Mouse (Mus musculus): ENCODE measurements around the gene 8030411F24Rik. TPM values are rescaled to one million over a fixed set of nuclear protein-coding genes. Genes with fewer than 3 reads are reported as not detected.
"Not testable (repeated sequence)": the region's sequence is repeated elsewhere in the genome, so short reads cannot be mapped to it uniquely, and the experiment has no call there.

Gene 8030411F24Rik
- polyA plus RNA-seq (2012; rRNA removed) = not detected in 2 replicates

GRCm38 (mm10) chr2:148781709-148782108 is at the start of gene 8030411F24Rik:
Gene 8030411F24Rik (plus strand): TSS chr2:148782009.
- DNase-seq (ENCODE audit: low spot score) = no peak

GRCm38 (mm10) chr2:148732327-148733000 is 49.3 kb upstream of the 8030411F24Rik start, which contains the start of gene Napb:
Gene Napb (minus strand): TSS chr2:148732467.
- peak; percentile 81 for DNase-seq (ENCODE audit: low spot score)

DNA sequence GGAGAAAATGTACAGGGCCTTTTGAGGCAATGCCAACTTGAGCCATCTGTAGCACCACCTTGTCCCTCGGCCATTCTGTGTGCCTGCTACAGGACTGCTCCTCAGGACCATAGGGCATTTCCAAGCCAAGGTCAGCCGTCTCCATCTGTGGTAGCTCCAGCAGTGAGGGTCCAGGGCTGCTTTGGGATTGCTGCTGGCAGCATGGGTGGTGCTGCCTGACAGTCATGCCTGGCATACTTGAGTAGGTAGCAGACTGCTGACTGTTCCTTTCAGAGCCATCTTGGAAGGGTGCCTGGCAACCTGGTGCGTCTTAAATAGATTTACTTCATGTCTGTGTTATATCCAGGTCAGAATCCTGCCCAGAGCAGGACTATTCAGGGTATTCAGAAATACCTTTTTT is 38.8 kb upstream of the 8030411F24Rik start:
- DNase-seq (ENCODE audit: low spot score) = no peak

GRCm38 (mm10) chr2:148743846-148744407 is 37.9 kb upstream of the 8030411F24Rik start:
- DNase-seq (ENCODE audit: low spot score) = no peak

GRCm38 (mm10) chr2:148750058-148750457 is 31.8 kb upstream of the 8030411F24Rik start, which contains the start of gene Cstl1:
Gene Cstl1 (plus strand): TSS chr2:148750358.
- no peak for DNase-seq (ENCODE audit: low spot score)

- DNase-seq (ENCODE audit: low spot score) = peak; percentile 23
These were observed 29.7 kb upstream of the 8030411F24Rik start for GRCm38 (mm10) chr2:148751893-148752813.

- no peak for DNase-seq (ENCODE audit: low spot score)
These were observed 27.4 kb upstream of the 8030411F24Rik start for GRCm38 (mm10) chr2:148754310-148754846.

DNA sequence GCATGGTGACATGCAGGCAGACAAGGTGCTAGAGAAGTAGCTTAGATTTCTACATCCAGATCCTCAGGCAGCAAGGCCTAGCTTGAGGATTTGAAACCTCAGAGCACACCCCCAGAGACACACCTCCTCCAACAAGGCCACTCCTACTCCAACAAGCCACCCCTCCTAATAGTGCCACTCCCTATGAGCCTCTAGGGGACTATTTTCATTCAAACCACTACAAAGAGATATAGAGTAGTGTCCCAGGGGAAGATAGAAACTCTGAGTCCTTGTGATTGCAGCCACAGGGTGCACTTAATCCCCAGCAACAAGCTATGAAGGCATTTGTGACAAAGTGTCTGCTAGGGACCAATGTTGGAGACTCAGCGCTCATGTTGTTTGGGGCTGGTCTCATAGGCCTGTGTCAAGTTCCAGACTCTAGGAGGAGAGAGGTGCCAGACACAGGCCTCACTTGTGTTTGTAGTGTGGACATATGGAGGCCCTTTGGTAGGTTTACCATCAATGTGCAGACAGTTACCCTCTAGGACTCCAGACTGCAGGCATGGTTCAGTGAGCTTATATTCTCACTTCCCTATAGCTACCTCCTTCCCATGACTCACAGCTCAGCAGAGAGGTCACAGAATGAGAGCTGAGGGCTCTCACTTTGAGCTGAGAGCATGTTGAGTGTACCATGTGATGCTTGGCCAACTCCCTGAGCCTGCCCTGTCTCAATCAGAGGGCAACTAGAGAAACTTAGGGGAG is 18.0 kb upstream of the 8030411F24Rik start:
- no peak for DNase-seq (ENCODE audit: low spot score)

GRCm38 (mm10) chr2:148771397-148771796 is 10.4 kb upstream of the 8030411F24Rik start, which contains the start of gene Cst11:
Gene Cst11 (minus strand): TSS chr2:148771497.
- not testable (repeated sequence) for DNase-seq (ENCODE audit: low spot score)

DNA sequence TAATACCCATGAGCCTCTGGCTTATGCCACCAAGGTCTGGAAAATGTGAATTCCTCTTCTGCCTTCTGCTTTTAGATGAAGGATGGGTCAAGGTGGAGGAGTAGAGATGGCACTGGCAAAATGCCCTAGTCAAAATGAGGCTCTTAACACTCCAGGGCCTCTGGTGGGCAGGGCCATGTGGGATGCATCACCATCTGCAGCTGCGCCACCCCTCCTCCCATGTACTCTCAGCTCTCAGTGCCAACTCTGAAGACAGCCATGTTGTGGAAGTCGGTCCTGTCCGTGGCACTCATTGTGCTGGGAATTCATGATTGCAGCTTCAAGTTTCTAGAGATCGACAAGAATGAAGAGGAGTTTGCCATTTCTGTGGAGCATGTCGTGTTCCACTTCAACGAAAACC is 7.3 kb downstream of the 8030411F24Rik start, which contains the start of gene Cst12:
Gene Cst12, plus strand, starts transcription at position 220 of the 400 bp plus-strand sequence.
- no peak for DNase-seq (ENCODE audit: low spot score)

DNA sequence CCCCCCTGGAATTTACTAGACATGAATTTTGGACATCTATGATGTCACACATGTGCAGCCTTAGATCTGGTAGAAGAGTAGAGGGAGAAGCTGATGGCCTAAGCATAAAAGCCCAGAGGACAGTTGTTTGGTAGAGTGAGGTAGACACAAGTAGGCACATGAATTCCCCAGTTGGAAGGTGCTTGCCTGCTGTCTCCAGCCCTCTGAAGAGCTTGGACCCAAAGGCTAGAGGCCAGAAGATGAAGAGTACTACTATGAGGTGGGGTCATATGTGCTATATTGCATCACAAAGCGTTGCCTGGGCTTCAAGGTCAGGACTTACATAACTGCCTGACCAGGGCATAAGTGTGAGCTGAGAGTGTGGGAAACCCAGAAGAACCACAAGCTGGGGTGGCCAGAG is 16.7 kb downstream of the 8030411F24Rik start, which contains the start of gene Cst8:
Gene Cst8, plus strand, starts transcription at position 301 of the 400 bp plus-strand sequence.
- no peak for DNase-seq (ENCODE audit: low spot score)

DNA sequence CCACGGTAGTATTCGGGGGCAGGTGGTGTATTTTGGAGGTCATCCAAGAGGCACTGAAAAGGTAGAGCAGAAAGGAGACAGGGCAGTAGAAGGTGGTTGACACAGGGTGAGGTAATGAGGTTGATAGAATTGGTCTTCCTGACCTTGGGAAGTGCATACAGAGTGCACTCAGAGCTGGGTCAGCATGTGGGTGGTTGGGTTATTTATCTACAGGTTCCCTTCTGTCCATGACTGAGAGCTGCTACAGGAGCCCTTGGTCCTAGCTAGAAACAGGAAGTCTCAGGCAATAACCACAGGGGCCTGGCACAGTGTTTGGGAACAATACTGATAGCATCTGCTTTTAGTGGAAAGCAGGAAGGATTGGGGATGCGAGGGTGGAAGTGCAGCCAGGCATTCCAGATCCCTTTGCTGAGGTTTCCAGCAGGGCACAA is 19.7 kb downstream of the 8030411F24Rik start:
- DNase-seq (ENCODE audit: low spot score) = no peak

- no peak for DNase-seq (ENCODE audit: low spot score)
These were observed 24.9 kb downstream of the 8030411F24Rik start for GRCm38 (mm10) chr2:148806696-148807095.

- no peak for DNase-seq (ENCODE audit: low spot score)
These were observed 38.1 kb downstream of the 8030411F24Rik start, which contains the start of gene Cst13 for GRCm38 (mm10) chr2:148819909-148820308. Gene Cst13 (plus strand): TSS chr2:148820081.

GRCm38 (mm10) chr2:148825986-148826385 is 44.2 kb downstream of the 8030411F24Rik start:
- no peak for DNase-seq (ENCODE audit: low spot score)

DNA sequence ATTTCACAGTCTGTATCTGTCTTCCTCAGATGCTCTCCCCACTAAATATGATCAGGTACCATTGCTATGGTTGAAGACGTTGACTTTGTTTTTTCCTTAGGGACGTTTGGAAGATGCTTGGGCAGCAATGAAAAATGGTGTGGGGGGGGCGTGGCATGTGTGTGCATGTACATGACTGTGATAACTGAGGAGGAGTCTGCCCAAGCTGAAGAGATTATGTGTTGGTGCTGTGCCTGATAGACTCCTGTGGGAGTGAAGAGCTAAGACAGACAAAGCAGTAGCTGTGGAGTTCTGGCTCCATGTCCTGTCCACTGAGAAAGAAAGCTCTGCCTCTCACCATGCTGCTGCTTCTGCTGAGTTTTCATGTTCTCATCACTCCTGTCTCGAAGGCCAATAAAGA is 53.1 kb downstream of the 8030411F24Rik start, which contains the start of gene Cst9:
Gene Cst9, plus strand, starts transcription at position 236 of the 400 bp plus-strand sequence.
- no peak for DNase-seq (ENCODE audit: low spot score)

Data from urinary bladder, adult 2 months (tissue).